Mouse (Mus musculus) neural tube, embryonic 14.5 days (tissue): ENCODE results near the gene Ccdc9b. TPM values are rescaled to one million over a fixed set of nuclear protein-coding genes. Genes with fewer than 3 reads are reported as not detected.

Source experiments
- ATAC-seq: fragments of 200-750 bp; cut with Nextera tagmentation; 2 replicates; pipeline ENCODE4 v1.8.0; 2017; ENCODE audit warnings: low read depth, mild to moderate bottlenecking, moderate TSS enrichment, moderate library complexity
- H3K27ac ChIP-seq: fragments of 300-500 bp; sonication (generic); 2 replicates; pipeline ENCODE4 v1.5.1; 2014; ENCODE audit warnings: low read depth, mild to moderate bottlenecking, control low read depth, low read length, moderate library complexity, mixed read lengths
- H3K27me3 ChIP-seq: fragments of 300-500 bp; sonication (generic); 2 replicates; pipeline ENCODE4 v1.6.1; 2014; ENCODE audit warnings: low read length; ENCODE audit not compliant: control insufficient read depth, insufficient read depth
- H3K36me3 ChIP-seq: fragments of 300-500 bp; sonication (generic); 2 replicates; pipeline ENCODE4 v1.6.1; 2014; ENCODE audit warnings: low read length, mixed read lengths; ENCODE audit not compliant: control insufficient read depth, insufficient read depth
- H3K4me1 ChIP-seq: fragments of 300-500 bp; sonication (generic); 2 replicates; pipeline ENCODE4 v1.6.1; 2014; ENCODE audit warnings: low read length; ENCODE audit not compliant: control insufficient read depth, insufficient read depth
- H3K4me2 ChIP-seq: fragments of 300-500 bp; sonication (generic); 2 replicates; pipeline ENCODE4 v1.6.1; 2014; ENCODE audit warnings: mild to moderate bottlenecking, low read depth, low read length, control low read depth
- H3K4me3 ChIP-seq: fragments of 300-500 bp; sonication (generic); 2 replicates; pipeline ENCODE4 v1.5.1; 2014; ENCODE audit warnings: low read depth, low read length, control low read depth, mixed read lengths
- H3K9ac ChIP-seq: fragments of 300-500 bp; sonication (generic); replicated peaks from 2 replicates; pipeline ENCODE4 v1.6.1; 2014; ENCODE audit warnings: low read depth, mild to moderate bottlenecking, control low read depth, low read length, mixed read lengths
- H3K9me3 ChIP-seq: fragments of 300-500 bp; sonication (generic); 2 replicates; pipeline ENCODE4 v1.6.1; 2016; ENCODE audit warnings: low read length; ENCODE audit not compliant: control insufficient read depth
- WGBS: fragments of 180-500 bp; shearing (Covaris S2); extraction: QIAGEN DNeasy Blood & Tissue Kit; methylation state at CpG from one replicate; pipeline ENCODE4 v1.1.7; 2014; 5-methylcytosine and 5-hydroxymethylcytosine counted together
- polyA plus RNA-seq: library from polyadenylated mRNA; unstranded; fragments of >200 nt; fragmentation: Nextera tagmentation; extraction: Ambion mirVana; gene quantifications from 2 replicates; pipeline ENCODE4 v1.2.1, GENCODE M21; 2014

Ccdc9b gene
- polyA plus RNA-seq: 0.60 and 0.64 TPM in 2 replicates

GRCm38 (mm10) chr2:118761906-118762783 lies at the start of gene Ccdc9b:
Gene Ccdc9b (minus strand): TSS chr2:118762661.
- H3K4me2 ChIP-seq: peak within 1 kb of the TSS; percentile 36
- no peaks in the 10 kb centered on the region for H3K27me3 ChIP-seq
- no peak within 1 kb of the TSS for H3K4me3 ChIP-seq
- H3K4me1 ChIP-seq: peaks cover 23% of the 10 kb centered on the region
- 3% methylated on average over 29 of the region's 29 CpGs for WGBS
- no peaks in the 10 kb centered on the region for H3K36me3 ChIP-seq
- no peaks in the 10 kb centered on the region for H3K9me3 ChIP-seq
- peak; percentile 77 for ATAC-seq
- peak within 1 kb of the TSS; percentile 12; the same call in 1 of the 2 replicates for H3K9ac ChIP-seq
- peak within 1 kb of the TSS; percentile 91 for H3K27ac ChIP-seq

GRCm38 (mm10) chr2:118810861-118811260 lies 48.4 kb upstream of the Ccdc9b start:
- H3K4me1 ChIP-seq: 0 out of 2 replicates have a peak, but pooled peaks cover 4% of the 10 kb centered on the region
- no peak overlapping the region for H3K4me2 ChIP-seq
- 29% methylated on average over 2 of the region's 2 CpGs for WGBS
- no peaks in the 10 kb centered on the region for H3K36me3 ChIP-seq
- H3K27me3 ChIP-seq: no peaks in the 10 kb centered on the region
- no peak overlapping the region for H3K27ac ChIP-seq
- no peak overlapping the region for H3K4me3 ChIP-seq
- H3K9ac ChIP-seq: no peak overlapping the region
- ATAC-seq: no peak
- no peaks in the 10 kb centered on the region for H3K9me3 ChIP-seq

DNA sequence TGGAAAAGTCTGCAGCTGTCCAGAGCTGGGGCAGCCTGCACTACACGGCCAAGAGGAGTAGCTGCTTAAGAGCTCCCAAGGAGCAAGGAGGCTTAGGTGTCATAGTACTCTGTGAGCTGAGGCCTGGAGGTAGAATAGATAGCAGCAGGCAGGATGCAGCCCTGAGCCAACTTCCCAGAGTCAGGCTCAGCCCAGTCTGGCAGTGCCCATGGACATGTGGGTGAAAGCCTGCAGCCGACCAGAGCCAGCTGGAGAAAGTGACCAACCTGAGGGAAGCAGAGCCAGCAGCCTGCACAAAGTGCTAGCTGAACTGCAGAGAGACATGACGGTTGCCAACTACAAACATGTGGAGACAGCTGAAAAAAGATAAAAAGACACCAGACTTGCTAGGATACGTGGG lies 44.4 kb upstream of the Ccdc9b start:
- WGBS: 73% methylated on average over 4 of the region's 4 CpGs
- no peak overlapping the region for H3K9ac ChIP-seq
- H3K27me3 ChIP-seq: no peaks in the 10 kb centered on the region
- no peak for ATAC-seq
- H3K27ac ChIP-seq: no peak overlapping the region
- no peaks in the 10 kb centered on the region for H3K36me3 ChIP-seq
- H3K4me3 ChIP-seq: no peak overlapping the region
- H3K9me3 ChIP-seq: no peaks in the 10 kb centered on the region
- no peaks in the 10 kb centered on the region for H3K4me1 ChIP-seq
- no peak overlapping the region for H3K4me2 ChIP-seq

GRCm38 (mm10) chr2:118805756-118806155 lies 43.3 kb upstream of the Ccdc9b start:
- no peak overlapping the region for H3K4me3 ChIP-seq
- no peak for ATAC-seq
- 38% methylated on average over 3 of the region's 3 CpGs for WGBS
- H3K9me3 ChIP-seq: no peaks in the 10 kb centered on the region
- H3K36me3 ChIP-seq: no peaks in the 10 kb centered on the region
- no peak overlapping the region for H3K27ac ChIP-seq
- no peaks in the 10 kb centered on the region for H3K4me1 ChIP-seq
- H3K9ac ChIP-seq: no peak overlapping the region
- no peaks in the 10 kb centered on the region for H3K27me3 ChIP-seq
- no peak overlapping the region for H3K4me2 ChIP-seq

GRCm38 (mm10) chr2:118805137-118805536 lies 42.7 kb upstream of the Ccdc9b start:
- Histone ChIP-seq H3K4me3 (no peak overlapping the region), H3K4me2 (no peak overlapping the region), H3K36me3 (no peaks in the 10 kb centered on the region), H3K9ac (no peak overlapping the region), H3K27ac (no peak overlapping the region), H3K9me3 (no peaks in the 10 kb centered on the region), H3K4me1 (no peaks in the 10 kb centered on the region), H3K27me3 (no peaks in the 10 kb centered on the region)
- no peak for ATAC-seq
- WGBS: 79% methylated on average over 3 of the region's 3 CpGs

GRCm38 (mm10) chr2:118804474-118804873 lies 42.0 kb upstream of the Ccdc9b start:
- no peaks in the 10 kb centered on the region for H3K4me1 ChIP-seq
- WGBS: 74% methylated on average over 2 of the region's 2 CpGs
- H3K27ac ChIP-seq: no peak overlapping the region
- no peak overlapping the region for H3K4me2 ChIP-seq
- H3K27me3 ChIP-seq: no peaks in the 10 kb centered on the region
- no peaks in the 10 kb centered on the region for H3K9me3 ChIP-seq
- no peaks in the 10 kb centered on the region for H3K36me3 ChIP-seq
- no peak overlapping the region for H3K9ac ChIP-seq
- no peak for ATAC-seq
- no peak overlapping the region for H3K4me3 ChIP-seq

DNA sequence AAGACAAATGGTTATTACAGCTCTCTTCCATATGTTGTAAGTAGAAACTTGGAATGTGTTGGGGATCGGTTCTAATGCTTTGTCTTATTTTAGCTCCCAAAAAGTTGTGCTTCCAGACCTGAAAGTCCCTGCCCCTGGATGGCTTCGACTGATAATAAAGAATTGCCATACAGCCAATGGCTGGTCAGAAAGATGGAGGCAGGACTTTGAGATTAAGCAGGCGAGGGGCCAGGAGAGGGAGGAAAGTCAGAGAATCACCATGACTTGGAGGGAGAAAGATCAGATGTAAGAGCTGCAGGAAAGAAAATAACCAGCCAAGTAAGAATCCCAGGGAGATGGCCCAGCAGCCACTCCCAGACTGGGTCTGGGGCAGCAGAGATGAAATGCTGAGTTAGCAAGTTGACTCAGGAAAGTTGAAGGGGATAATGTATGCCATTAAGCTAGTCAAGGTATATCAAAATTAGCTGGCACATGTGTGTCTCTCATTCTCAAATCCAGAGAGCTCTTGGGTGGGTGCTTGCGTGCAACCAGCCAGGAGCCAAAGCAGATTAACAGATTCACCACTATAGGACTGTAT lies 40.2 kb upstream of the Ccdc9b start:
- no peaks in the 10 kb centered on the region for H3K27me3 ChIP-seq
- no peak overlapping the region for H3K4me3 ChIP-seq
- H3K9me3 ChIP-seq: no peaks in the 10 kb centered on the region
- WGBS: 70% methylated on average over 4 of the region's 4 CpGs
- no peak overlapping the region for H3K4me2 ChIP-seq
- no peaks in the 10 kb centered on the region for H3K36me3 ChIP-seq
- H3K4me1 ChIP-seq: no peaks in the 10 kb centered on the region
- no peak overlapping the region for H3K9ac ChIP-seq
- no peak overlapping the region for H3K27ac ChIP-seq
- no peak for ATAC-seq

- Histone ChIP-seq H3K4me1 (0 out of 2 replicates have a peak, but pooled peaks cover 6% of the 10 kb centered on the region), H3K9ac (no peak overlapping the region), H3K9me3 (no peaks in the 10 kb centered on the region), H3K4me2 (no peak overlapping the region), H3K27ac (no peak overlapping the region), H3K27me3 (no peaks in the 10 kb centered on the region), H3K4me3 (no peak overlapping the region), H3K36me3 (peaks cover 17% of the 10 kb centered on the region; the same call in 1 of the 2 replicates)
- ATAC-seq: no peak
- WGBS: 90% methylated on average over 4 of the region's 4 CpGs
These were observed 31.2 kb upstream of the Ccdc9b start for GRCm38 (mm10) chr2:118793636-118794035.

DNA sequence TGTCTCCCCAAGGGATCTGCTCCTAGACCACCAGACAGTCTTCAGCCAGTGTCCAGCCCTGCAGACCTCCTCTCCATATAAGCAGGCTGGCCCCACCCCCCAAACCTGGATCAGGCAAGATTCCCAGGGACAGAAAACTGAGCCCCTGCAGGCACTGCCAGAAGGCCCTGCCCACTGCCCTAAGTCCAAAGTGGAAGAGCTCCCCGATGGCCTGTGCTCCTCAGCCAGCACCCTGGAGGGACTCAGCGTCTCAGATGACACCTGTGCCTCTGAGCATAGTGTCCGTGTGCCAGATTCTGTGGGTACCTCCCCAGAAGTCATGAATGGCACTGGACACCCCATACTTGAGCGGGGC lies 29.8 kb upstream of the Ccdc9b start:
- no peak for ATAC-seq
- WGBS: 82% methylated on average over 4 of the region's 4 CpGs
- Histone ChIP-seq H3K4me3 (no peak overlapping the region), H3K36me3 (peaks cover 24% of the 10 kb centered on the region), H3K9ac (no peak overlapping the region), H3K27ac (no peak overlapping the region), H3K9me3 (no peaks in the 10 kb centered on the region), H3K4me1 (0 out of 2 replicates have a peak, but pooled peaks cover 6% of the 10 kb centered on the region), H3K4me2 (no peak overlapping the region), H3K27me3 (no peaks in the 10 kb centered on the region)
